Mouse (Mus musculus): ENCODE results near the gene Tmem246.
"Not testable (repeated sequence)": the region's sequence is repeated elsewhere in the genome, so short reads cannot be mapped to it uniquely, and the experiment has no call there.

Tmem246 gene

DNA sequence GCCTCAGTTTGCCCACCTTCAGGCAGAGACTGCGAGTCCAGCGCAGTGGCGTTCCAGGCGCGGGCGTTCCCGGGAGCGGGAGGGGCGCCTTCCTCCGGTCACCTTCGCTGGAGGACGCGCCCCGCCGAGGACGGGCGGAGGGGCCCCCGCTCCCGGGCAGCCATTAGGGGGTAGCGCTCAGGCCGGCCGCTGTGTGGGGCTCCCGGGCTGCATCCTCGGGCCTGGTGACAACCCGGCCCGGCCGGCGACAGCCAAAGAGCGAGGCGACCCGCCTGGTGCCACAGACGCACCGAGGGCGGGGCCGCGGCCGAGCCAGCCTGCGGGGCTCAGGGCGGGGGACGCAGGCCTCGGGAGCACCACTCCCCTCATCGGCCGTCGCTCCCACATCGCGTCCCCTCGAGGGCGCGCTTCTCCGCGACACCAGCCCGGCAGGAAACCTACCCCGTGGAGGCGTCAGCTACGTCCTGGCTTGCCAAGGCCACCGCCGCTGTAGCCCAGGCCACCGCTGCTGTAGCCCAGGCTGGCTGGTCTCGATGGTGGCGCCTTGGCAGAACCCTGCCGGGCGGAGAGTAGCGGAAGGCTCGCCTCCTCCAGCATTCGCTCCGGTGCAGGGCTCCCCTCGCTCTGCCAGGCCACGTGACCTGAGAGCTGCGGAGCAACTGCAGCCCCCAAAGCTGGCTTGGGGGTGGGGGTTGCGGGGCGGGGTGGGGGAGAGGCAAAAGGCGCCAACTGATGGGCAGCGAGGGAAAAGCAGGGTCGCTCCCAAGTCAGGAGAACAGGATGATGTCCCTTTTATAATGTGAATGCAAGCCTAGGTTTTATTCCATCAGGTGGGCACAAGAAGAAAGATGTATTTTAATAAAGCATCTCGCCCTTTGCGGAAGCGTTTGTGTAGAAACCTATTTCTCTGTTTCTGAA, at the start of gene Tmem246:
TSS of gene Tmem246 (minus strand) at position 694 of the 918 bp plus-strand sequence.
- peak; percentile 89 to 91 for DNase-seq

DNA sequence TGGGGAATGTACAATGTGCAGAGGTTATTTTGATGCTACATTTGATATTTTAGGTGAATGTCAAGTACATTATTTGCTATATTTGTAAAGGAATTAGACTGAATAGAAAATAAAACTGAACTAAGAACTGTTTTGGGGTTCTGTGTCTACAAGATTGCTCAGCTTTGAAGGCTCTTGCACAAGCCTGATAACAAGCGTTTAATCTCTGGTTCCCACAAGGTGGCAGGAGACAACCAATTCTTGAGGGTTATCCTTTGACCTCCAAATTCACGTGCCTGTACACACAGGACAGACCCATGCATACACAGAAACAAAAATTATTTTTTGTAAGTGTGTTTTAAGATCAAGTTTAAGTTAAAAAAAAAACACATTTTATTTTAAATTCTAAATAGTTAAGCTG, 42.2 kb upstream of the Tmem246 start:
- no peak for DNase-seq

DNA sequence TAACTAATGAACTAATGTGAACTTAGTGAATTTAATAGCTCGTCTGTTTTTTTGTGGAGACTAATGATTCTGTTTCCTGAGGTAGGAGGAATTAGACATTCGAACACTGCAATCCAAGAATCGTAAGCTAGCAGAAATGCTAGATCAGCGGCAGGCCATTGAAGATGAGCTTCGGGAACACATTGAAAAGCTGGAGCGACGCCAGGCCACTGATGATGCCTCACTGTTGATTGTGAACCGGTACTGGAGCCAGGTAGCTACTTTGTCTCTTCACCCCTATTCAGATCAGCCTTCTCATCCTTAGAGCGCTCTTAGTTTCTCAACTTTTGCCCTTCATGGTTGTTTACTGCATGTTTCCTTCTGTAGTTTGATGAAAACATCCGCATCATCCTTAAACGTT, 40.1 kb upstream of the Tmem246 start:
- DNase-seq, result peak in 1 of 2 experiments; percentile 51

DNA sequence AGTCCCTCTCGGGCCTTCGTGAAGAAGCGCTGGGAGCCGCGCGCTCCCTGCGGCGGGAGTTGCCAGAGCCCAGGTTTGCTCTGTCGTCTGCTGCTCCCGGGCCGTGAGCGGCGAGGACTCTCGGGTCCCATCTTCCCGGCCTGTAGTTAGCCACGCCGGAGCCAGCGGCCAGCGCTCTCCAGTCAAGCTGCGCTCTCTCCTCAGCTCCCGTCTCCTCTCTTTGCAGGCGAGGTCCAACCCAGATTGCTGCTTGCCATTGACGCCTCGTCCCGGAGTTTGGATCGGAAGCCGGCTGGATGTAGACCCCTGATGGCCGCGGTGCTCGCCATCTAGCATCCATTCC, 34.4 kb upstream of the Tmem246 start:
- no peak for DNase-seq

DNA sequence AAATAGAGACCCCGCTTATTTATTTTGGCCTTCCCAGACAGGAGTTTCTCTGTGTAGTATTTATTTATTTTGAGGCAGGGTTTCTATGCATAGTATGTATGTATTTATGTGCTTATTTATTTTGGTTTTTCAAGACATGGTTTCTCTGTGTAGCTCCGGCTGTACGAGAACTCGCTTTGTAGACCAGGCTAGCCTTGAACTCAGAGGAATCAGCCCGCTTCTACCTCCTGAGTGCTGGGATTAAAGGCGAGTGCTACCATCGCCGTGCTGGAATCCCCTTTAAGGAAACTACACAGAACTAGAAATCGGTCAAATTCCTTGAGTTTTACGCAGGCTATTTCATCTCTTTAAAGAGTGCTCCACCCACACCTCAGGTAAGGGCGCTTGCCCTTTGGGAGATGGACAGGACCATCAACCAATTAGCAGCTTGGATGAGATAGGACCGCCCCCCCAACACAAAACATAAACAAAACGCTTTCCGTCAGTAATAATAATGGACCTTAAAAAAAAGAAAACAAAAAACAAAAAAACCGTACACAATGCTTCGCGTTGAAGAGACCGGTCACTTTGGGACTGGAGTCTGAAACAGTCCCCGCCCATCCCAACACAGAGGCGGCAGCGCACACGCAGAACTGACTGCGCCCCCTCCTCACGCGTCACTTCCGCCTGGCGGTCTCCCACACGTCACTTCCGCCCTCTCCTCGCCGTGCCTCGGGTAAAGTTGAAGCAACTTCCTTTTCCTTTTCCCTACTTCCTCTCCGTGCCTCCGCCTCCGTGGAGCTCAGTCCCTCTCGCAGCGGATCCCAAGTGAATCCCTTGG, 33.9 kb upstream of the Tmem246 start, which contains the start of gene Rnf20:
TSS of gene Rnf20 (plus strand) at position 688 of the 820 bp plus-strand sequence.
- DNase-seq, result peak; percentile 95 to 97

DNA sequence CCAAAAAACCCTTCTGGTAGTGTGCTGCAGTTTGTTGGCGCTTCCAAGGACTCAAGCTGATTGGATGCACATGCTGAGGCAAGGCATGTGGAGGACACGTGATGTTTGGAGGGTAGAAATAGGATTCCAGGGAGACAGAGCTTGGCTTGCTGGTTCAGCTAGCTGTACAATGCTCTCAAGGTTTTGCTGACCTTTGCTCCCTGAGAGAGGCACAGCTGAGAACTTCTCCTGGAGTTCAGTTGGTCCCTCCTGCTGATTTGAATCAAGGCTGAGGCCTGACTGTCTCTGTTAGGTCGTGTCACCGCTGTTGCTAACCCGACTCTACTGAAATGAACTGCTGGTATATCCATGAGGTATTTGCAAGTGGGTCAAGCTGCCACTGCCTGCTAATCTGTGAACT, 31.3 kb upstream of the Tmem246 start:
- DNase-seq, result no peak

DNA sequence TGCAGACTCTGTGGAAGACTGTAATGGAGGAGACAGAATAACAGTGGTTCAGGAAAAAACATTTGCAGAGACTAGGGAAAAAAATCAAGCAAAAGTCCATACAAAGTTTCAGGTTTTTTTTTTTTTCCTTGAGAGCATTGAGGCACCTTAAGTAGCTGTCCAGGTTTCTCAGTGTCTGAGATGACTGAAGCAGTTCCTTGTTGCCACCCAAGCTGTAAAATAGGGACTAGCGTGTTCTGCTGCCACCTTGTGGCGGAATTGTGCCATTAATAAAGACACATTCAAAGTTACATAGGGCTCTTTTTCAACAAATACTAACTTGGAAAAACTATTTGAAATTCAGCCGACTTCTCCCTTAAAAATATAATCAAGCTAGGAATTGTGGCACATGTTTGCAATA, 29.3 kb upstream of the Tmem246 start:
- peak; percentile 74 to 84 for DNase-seq

DNA sequence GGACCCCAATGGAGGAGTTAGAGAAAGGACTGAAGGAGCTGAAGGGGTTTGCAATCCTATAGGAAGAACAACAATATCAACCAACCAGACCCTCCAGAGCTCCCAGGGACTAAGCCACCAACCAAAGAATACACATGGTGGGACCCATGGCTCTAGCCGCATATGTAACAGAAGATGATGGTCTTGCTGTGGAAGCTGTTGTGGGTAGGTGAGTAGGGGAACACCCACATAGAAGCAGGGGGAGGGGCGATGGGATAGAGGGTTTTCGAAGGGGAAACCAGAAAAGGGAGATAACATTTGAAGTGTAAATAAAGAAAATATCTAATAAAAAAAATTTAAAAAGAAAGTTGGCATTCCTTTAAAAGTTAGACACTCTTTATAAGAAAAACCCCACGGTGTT, 27.3 kb upstream of the Tmem246 start:
- not testable (repeated sequence) for DNase-seq

DNA sequence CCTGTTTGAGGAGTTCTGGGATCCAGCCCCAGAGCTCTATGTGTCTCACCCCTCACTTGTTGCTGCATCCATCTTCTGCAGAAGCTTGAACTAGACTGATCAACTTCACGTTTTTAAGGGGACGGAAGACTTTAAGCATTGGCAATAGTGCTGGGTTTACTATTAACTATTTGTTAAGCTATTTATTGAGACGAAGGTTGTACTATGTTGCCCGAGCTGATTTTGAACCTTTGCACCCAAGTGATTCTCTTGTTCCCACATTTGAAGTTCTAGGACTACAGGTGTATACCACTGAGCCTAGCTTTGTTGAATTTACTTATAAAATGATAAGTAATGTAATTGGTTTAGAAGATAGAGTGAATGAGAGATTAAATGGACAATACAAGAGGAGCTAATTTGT, 26.2 kb upstream of the Tmem246 start:
- no peak for DNase-seq

DNA sequence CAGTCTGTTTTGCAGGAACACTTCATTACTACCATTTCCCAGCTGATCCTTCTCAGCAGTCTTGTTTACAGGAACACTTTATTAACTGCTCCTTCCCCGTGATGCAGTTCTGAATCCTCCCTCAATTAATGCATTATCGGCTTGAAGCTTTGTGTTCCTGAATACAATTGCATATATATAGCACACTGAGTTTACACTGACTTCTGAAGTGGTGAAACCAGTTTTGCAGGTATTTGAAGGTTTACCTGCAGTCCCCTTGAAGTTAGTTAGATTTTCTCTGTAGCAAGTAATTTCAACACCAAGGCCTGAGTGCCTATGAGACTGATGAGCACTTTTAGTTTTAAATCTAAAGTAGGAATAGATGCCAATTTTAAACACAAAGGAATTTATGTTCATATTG, 24.6 kb upstream of the Tmem246 start:
- no peak for DNase-seq

DNA sequence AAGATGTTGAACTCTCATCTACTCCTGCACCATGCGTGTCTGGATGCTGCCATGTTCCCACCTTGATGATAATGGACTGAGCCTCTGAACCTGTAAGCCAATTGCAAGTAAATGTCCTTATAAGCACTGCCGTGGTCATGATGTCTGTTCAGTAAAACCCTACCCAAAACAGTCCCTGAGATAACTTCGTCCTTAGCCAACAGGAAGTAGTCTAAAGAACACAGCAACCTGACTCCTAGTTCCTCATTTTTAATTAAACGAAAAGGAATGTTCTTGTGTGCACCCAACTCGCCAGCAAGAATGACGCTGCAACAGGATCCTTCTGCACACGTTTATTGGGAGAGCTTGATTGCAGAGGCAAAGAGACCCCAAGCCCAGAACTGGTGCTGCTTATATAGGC, 22.2 kb upstream of the Tmem246 start:
- not testable (repeated sequence) for DNase-seq

DNA sequence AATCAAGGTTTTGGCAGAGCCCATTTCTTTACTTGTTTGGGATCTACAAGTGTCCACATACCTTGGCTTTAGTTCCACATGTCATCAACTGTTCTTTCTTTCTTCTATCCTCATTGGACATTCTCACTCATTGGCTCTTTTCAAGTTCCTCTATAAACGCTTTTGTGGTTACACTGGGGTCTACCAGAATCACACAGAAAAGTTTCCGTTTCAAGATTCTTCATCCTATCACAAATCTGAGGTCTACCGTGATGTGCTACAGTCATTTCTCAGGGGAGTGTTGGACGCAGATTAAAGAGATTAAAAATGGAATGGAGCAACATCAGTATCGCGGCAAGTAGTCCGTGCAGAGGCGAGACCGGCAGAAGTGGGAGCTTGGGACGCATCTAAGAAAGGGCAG, 19.2 kb upstream of the Tmem246 start:
- no peak for DNase-seq

DNA sequence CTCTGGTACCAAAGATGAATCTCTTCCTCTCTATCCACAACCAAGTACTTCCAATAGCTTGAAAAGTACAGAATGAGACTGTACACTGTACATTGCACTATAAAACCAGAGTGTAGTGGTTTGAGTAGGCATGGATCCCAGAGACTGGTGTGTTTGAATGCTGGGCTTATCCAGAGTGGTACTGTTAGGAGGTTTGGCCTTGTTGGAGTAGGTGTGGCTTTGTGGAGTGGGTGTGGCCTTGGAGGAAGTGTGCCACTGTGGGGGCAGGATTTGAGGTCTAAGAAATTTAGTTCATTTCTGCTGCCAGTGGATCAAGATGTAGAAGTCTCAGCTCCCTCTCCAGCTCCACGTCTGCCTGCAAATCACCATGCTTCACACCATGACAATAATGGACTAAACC, 7.8 kb upstream of the Tmem246 start:
- DNase-seq, result no peak

DNA sequence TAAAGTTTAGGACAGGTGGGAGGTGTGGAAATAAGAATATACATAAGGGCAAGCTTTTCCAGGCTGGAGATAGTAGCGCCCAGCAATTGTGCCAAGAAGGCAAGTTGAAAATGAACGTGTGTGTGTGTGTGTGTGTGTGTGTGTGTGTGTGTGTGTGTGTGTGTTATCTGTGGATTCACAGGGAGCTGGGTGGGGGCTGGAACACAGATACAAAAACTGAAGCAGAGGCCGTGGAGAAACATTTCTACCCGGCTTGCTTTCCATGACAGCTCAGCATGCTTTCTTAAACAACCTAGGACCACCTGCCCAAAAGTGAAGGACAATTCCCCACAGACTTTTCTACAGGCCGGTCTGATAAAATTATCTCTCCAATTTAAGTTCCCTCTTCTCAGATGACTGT, 6.9 kb upstream of the Tmem246 start:
- no peak for DNase-seq

DNA sequence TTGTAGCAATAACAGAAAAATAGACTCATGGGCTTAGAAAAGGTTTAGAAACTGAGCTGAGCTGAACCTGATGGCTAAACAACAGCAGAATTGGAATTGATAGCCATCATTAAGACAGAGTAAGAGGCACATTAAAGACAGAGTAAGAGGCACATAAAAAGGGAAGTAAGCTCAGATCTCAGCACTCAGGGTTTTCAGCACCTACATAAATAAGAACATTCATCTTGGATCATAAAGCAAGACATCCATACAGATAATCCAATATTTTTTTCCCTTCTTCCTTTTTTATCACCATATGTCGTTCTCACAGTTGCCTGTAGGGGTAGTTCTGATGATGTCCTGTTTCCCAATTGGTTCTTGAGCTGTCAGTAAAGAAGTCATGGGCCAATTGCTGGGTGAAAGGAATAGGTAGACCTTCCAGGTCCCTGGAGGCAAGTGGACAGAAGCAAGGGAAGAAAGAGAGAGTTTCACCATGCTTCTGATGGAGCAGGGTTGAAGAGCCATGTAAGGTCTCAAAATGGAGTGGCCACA, 6.4 kb upstream of the Tmem246 start:
- no peak for DNase-seq

DNA sequence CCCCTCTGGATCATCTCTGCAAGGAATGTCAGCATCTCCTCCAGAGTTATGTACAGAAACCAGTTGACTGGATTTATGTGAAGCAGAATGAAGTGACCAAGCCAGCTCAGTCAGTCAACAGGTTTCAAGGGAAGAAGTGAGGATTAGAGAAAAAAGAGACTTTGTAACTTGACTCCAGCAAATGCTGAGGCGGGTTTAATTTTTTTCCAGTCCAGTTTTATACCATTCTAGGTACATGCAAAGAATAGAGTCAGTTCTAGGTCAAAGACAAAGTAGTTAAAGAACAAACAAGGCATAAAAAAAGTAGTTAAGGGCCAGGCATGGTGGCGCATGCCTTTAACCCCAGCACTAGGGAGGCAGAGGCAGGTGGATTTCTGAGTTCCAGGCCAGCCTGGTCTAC, 5.5 kb upstream of the Tmem246 start:
- no peak for DNase-seq

DNA sequence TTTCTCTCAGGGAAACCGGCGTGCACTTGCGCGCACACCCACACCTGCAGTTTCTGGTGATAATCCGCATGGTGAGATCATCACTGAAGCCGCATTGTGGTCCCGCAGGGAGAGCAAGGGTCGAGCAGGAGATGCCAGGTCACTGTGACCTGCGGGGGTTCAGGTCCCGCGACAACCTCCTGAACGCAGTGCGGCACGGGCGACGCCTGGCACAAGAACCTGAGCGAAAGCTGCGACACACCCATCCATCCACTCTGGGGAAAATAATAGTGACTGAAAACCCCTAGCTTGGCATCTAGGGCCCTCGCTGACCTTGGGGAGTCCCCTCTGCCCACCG, 862 bp downstream of the Tmem246 start:
- no peak for DNase-seq

DNA sequence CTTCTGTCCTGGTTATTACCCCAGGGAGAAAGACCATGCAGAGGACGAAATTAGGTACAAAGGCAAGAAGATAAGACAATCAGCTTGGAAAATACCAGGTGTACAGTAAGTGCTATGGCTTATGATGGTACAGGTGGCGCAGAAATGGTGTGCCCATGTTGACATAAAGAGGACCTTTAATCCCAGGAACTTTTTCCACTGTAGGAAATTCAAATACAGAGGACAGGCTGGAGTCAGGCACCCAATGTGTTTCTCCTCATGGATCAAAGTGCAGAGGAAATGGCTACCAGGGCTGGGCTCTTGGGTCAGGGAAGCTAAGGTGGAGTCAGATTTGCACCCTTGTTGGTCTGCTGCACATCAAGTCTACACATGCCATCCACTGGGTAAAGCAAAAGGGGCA, 7.5 kb downstream of the Tmem246 start:
- DNase-seq, result no peak

DNA sequence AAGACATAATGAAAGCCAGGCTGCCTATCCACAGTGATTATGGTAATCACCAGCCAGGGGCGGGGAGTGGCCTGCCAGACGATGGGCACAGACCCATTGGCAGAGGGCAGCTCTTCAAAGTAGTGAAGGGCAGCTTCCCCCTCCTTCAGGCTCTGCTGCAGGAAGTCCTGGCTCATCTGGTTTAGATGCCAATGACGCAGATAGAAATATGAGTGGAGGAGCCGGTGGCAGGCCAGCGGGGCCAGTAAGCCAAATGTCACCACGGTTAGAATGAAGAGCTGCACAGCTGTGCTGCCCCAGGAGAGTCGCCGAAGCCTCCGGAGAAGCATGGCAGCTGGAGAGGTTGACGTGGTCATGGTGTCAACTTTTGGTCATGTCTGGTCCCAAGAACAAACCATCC, 10.9 kb downstream of the Tmem246 start:
- no peak for DNase-seq

DNA sequence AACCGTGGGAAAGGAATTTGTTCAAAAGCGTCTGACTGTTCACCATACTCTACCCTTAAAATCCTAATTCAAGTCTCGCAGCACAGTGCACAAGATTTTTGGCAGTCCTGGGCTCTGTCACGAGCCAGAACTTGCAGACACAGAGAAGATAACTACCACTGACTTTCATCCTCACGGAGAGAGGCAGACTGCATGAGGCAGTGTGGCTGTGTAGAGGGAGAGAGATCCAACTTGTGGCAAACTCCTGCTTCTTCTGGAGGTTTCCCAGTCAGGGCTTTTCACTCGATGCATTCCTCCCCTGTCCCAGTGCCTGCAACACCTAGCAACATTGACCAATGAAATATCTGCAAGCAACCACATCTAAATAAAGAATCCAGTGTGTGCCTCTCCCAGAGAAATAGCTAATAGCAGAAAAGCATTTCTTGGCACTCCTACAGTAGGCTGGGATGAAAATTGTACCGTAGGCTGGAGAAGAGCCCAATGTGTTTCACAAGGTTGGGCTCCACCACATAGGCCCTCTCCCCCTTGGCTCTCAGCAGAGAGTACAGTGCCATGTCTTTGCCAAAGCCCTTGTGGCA, 12.1 kb downstream of the Tmem246 start:
- no peak for DNase-seq

DNA sequence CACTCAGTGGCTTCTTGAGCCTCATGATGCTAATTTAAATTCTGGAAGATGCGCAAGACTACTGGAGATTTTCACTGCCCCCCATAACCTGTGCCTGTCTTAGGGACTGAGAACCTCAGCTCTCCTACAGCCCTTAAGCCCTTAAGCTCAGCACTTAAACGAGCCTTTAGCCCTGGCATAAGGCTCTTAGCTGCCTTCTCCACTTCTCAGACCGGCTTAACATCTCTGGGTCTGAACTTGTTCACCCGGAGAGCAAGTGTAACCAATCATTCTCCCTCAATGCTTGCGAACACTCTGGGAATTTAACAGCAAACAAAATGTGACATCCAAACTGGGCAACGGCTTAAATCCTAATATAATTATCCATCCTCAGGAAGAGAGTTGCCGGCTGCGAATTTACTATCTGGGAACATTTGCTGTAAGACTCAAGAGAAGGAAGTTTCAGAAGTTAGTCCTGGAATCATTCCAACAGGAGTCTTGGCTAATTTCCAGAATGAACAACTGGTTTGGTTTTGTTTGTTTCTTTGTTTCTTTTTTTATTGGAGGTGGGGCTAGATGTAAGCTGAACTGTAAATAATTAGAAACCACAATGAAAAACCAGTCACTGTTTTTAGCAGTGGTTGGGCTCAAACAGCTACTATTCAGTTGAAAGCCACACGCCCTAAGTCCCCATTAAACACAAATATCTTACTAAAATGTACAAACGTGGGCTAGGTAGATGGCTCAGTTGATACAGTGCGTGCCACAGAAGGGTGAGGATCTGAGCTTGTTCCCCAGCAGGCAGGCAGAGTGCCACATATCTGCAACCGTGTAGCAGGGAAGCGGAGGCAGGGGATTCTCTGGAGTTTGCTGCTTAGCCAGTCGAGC, 13.5 kb downstream of the Tmem246 start:
- no peak for DNase-seq

DNA sequence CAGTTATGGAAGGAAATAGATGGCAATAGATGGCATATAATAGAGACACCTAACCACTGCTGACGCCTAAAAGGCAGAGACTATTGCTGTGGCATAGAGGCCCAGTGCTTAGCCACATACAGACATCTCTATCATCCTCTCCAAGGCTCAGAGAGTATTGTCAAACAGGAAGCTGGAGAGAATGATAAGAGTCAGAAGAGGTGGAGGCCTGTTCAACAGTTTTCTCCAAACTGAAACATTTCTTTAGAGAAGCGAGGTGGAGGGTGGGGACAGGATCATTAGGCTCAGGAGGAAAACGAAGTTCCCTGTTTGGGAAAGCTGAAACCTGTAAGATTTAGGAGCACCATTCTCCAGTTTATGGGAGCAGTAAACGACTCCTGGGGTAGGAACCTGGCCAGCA, 16.4 kb downstream of the Tmem246 start:
- DNase-seq, result no peak

DNA sequence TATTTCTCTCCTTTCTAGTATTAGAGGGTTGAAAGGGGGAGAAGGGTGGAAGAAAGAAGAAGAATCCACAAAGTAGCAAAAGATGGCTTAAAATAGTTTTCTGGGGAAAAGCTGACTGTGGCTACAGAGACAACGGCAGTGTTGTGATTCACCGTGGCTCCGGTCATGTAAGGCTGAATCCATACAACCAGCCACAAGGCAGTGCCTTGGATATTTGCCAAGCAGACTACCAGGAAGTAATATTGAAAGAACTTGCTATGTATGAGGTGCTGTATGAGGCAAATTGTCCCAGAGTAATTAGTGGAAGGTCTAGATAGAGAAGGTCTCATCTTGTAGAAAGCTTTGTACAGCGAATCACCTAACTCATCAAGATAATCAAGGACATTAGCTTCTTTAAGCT, 25.5 kb downstream of the Tmem246 start:
- DNase-seq, result no peak

All from cerebellum, postnatal 25 days (tissue).